Mouse (Mus musculus): Measurements from ENCODE around the gene Defb21. TPM values are rescaled to one million over a fixed set of nuclear protein-coding genes. Genes with fewer than 3 reads are reported as not detected.

Defb21 gene
- polyA plus RNA-seq, 1 experiment from 2014 or later: not detected

- H3K27me3 ChIP-seq: no peaks in the 10 kb centered on the region
- in situ Hi-C loops (cut with MboI; ENCODE audit: low pct_unique_long_range_greater_than_20kb): no loop called here
- ATAC-seq (no peak), DNase-seq (ENCODE audit: low read depth, low spot score) (no peak)
- ChIA-PET CTCF (interaction anchor here (0.9 to 1.5 kb wide), 2 partner anchors 11 to 34 kb away, joined by 3 to 4 read pairs; no protein-coding TSS in a partner anchor), POLR2A (no interaction called here)
- no peak for TF ChIP-seq CTCF (IDR thresholded peaks at IDR 0.05)
Observed at GRCm38 (mm10) chr2:152622953-152623352, 50.4 kb downstream of the Defb21 start, which contains the start of gene Defb25. Gene Defb25, minus strand, starts transcription at chr2:152623053.

Other genes with a start within 250 kb of the Defb21 start
- 101 TPM for gene Rbck1, start 240.1 kb upstream of the Defb21 start, polyA plus RNA-seq (2021)
- 19.6 TPM for gene Trib3, start 228.7 kb upstream of the Defb21 start, polyA plus RNA-seq (2021)
- gene Nrsn2, start 196.1 kb upstream of the Defb21 start, polyA plus RNA-seq (2021): not detected
- gene Sox12, start 174.7 kb upstream of the Defb21 start, polyA plus RNA-seq (2021): 19.6 TPM
- gene Zcchc3, start 157.7 kb upstream of the Defb21 start, polyA plus RNA-seq (2021): 2.6 TPM
- 0.06 TPM for gene 6820408C15Rik, start 157.2 kb upstream of the Defb21 start, polyA plus RNA-seq (2021)
- not detected for gene Defb23, start 108.1 kb upstream of the Defb21 start, polyA plus RNA-seq (2021)
- not detected for gene Defb20, start 95.7 kb upstream of the Defb21 start, polyA plus RNA-seq (2021)
- gene Defb22, start 82.6 kb upstream of the Defb21 start, polyA plus RNA-seq (2021): not detected
- gene Defb26, start 61.1 kb upstream of the Defb21 start, polyA plus RNA-seq (2021): not detected
- 0.22 TPM for gene Defb28, start 54.5 kb upstream of the Defb21 start, polyA plus RNA-seq (2021)
- gene Defb29, start 32.6 kb upstream of the Defb21 start, polyA plus RNA-seq (2021): 0.14 TPM
- gene Gm17416, start 3.4 kb upstream of the Defb21 start, polyA plus RNA-seq (2021): 0.83 TPM
- not detected for gene Defb19, start 7.6 kb downstream of the Defb21 start, polyA plus RNA-seq (2021)
- not detected for gene Defb45, start 26.7 kb downstream of the Defb21 start, polyA plus RNA-seq (2021)
- gene Defb36, start 31.6 kb downstream of the Defb21 start, polyA plus RNA-seq (2021): not detected
- not detected for gene Defb25, start 50.3 kb downstream of the Defb21 start, polyA plus RNA-seq (2021)
- gene Rem1, start 54.2 kb downstream of the Defb21 start, polyA plus RNA-seq (2021): not detected
- 137 TPM for gene H13, start 96.7 kb downstream of the Defb21 start, polyA plus RNA-seq (2021)
- gene Mcts2, start 114.3 kb downstream of the Defb21 start, polyA plus RNA-seq (2021): 19.9 TPM
- 117 TPM for gene Id1, start 163.5 kb downstream of the Defb21 start, polyA plus RNA-seq (2021)
- gene Cox4i2, start 181.4 kb downstream of the Defb21 start, polyA plus RNA-seq (2021): 0.14 TPM